Mouse (Mus musculus) thymus, postnatal 14 days (tissue): ENCODE results near the gene Plcxd3.

Experiments
- DNase-seq: peaks from one replicate; pipeline ENCODE4 v3.0.0; 2021

The Plcxd3 gene

DNA sequence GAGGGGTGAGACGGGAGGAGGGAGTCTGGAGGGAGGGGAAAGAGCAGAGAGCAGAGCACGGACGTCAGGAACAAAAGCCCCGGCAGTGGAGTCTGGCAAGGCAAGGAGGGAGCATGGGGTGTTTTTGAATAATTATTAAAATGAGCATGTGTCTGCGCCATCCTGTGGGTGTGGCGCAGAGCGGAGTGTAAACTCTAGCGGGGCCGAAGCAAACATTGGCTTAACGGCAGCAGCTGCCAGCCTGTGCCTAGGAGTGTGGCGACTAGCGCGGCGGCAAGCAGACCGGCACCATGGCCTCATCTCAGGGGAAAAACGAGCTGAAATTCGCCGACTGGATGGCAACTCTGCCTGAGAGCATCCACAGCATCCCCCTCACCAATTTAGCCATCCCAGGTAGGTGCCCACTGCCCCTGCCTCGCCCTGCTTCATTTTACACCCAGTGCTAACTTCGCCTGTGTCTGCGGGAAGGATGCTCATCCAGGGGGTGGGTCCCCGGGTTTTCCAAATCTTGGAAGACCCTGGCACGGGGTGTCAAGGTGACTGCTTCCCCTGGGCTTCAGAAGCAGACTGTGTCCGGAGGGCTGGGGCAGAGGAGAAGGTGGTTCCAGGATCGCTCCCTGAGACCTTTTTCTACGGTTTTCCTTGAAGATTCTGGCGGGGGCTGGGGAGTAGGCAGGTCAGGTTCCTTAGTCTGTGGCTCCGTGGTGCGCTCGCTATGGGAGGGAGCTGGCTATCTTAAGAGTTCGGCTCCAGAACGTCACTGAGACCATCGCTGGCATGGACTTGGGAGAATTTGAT, at the start of gene Plcxd3:
Gene Plcxd3 (plus strand): TSS at position 69 of the 798 bp plus-strand sequence.
- DNase-seq: no peak

DNA sequence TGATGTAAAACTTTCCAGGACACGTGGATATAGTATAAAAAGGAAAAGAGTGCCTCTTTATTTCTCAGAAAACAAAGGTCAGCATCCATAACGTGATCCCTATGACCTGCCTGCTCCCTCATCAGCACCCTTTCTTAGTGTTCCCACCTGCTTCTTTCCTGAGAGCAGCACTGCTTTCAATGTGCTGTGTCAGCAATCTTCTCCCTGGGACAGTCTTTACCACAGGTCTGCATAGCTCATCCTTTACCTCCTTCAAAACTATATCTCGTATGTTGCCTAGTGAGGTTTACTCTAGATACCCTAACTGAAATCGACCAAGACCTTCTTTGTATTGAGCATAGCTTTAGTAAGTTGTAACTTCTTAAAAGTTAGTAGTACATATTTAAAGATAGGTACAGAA, 43.4 kb upstream of the Plcxd3 start:
- DNase-seq: no peak

DNA sequence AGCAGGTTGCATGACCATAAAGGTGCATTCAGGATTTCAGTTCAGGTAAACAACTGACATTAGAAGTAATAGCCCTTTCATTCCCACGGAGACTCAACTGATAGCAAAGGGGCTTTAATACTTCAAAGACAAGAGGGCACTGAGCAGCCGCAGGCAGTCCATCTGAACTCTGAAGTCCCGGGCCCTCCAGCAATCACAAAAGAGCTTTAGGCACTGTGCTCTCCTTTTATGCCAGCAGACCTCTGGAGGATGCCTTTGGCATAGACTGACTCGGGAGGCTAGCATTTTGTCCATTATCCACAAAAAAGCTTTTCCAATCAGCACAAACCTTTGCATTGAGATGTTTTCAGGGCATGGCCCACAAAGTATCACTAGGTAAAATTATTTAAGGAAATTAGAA, 33.7 kb upstream of the Plcxd3 start:
- no peak for DNase-seq

DNA sequence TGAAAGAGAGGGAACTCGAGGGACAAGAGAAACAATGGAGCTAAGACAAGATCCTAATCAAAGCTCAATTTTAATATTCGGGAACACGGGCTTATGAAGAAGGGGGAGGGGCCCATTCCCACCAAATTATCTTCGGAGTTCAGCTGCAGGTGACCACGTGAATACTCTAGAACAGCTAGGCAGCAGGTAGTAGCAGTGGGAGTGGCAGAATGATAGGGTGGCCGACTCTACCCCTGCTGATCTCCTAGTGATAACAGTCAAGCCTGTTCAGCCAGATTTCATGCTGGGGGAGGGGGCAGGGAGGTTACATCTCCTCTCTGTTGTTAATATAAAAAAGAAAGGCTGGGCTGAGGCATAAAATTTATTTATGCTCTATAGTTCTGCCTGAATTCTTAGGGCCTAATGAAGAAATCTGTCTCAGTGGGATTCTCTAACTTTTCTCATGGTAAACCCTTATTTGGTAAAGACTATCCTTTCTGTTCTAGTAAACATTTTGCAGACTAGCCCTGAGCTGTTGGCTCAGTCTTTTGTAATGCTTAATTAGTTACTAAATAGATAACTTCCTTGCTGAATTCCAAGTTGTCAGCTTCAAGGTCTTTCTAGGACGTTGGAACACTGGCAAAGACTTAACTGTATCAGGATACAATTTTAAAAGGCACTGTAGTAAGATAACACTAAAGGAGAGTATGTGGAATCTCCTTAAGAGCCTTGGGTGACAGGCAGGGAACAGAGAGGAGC, 26.3 kb upstream of the Plcxd3 start:
- DNase-seq: no peak

DNA sequence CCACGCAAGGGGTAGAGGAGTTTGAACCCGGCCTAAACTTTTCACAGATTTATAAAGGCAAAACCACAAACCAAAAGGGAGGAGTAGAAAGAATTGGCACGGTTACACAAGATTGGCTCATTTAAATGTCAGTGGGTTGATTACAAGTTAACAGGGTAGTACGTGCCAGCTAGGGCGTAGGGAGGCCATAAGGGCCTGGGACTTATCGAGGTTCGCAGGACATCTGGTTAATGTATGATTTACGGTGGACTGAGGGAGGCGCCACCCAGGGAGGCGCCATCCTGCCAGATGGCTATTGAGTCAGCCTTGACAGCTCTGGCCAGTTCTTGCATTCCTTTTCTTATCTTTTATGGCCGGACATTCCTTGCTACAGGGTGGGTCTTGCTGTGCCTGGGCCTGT, 18.9 kb upstream of the Plcxd3 start:
- DNase-seq: no peak

DNA sequence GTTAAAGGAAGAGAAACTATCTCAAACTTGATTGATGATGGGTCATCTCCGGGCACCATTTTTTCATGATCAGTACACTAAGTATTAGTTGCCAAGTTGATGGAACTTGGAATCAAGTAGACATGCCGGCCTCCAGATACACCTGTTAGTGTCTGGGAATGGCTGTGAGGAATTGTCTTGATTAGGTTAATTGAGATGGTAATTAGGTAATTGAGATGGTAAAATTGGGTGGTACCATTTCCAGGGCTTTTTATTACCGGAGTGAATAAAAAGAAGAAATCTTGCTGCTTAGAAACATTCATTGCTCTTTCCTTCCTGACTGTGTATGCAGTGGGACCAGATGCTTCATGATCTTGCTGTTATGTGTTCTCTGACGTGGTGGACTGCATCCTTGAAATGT, 17.6 kb upstream of the Plcxd3 start:
- no peak for DNase-seq

DNA sequence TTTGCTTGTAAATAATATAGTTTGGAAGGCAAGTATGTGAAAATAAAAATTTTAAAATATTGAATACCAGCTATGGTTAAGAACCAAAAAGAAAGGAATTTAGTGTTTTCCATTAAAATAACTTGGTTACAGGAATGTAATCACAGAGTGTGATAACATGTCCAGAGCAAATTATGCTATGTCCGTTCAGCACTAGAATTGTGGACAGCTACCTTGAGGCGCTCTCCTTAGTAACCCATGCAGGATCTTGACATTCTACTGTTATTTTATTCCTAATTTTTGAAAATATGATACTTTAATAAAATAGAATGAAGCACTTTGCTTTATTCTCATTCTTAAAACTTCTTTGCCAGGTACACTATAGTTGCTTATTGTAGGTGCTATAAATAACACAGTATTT, 7.5 kb upstream of the Plcxd3 start:
- DNase-seq: no peak

DNA sequence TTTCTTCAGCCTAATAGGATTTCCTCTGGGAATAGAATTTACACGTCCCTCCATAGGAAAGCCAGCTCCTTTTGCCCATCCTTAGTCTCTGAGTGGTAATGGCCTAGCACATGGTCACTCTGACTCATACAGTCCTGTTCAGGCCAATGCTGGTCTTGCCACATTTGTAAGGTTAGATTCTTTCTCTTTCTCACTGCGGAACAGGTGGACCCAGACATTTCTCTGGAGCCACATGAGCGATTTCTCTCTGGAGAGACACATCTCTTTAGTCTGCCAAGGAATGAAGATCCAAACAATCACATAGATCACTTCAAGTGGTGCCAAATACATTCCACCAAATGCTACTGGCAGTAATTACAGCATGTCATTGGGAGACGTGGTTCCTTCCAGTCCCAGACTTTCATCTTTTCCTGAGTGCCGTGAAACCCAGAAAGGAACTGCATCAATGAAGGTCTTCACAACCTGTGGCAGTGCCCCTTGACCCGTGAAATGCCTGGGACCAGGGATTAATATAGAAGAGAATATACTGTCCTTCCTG, 769 bp upstream of the Plcxd3 start:
- DNase-seq: no peak

DNA sequence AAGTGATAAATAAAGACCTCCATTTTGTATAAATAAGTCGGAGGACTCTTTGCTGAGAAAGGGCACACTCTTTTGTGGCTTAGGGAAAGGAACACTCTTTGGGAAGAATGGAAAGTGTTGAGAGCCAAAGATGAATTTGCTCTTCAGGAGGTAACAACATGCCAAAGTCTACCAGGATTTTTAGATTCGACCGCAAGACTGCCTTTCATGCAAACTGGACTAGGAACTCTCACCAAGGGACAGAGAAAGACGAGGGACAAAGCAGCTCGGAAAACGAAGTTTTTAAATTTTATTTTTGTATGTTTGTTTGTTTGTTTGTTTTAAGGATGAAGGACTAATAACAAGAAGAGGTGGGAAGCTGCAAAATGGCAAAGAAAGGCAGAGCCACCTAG, 264 bp upstream of the Plcxd3 start:
- no peak for DNase-seq

DNA sequence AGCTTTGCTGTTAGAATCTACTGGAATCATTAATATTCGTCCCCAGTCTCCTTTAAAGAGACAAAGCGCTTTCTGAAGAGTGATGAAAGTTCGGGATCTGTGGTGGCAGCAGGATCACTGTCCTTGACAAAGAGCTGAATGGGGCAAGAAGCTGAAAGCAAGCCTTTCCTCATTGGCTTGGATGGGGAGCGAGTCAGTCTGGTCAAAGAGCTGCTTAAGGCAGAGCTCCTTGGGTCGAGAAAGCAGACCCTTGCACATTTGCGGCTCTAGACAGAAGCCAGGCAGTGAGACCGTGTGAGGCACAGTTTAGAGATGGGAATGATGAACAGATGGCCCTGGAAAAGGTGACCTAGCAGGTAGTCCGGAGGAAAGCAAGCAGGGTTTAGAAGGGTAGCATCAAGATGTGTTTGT, 935 bp downstream of the Plcxd3 start:
- DNase-seq: no peak

DNA sequence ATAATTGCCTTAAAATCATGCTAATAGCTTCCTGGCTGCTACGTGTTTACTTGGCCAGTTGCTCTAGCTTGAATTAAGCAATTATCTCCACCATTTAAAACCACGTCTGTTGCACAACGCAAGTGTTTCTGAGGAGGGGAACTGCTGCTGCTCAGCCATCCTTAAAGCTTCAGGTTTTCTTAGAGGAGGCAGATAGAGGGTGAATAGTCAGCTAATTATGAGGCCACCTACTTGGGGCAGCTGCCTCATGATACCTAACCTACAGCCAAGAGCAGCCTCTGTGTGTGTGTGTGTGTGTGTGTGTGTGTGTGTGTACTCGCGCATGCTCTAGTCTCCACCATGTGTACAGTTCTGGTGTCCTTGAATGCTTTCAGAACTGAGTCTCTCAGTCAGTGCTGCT, 3.5 kb downstream of the Plcxd3 start:
- DNase-seq: no peak

DNA sequence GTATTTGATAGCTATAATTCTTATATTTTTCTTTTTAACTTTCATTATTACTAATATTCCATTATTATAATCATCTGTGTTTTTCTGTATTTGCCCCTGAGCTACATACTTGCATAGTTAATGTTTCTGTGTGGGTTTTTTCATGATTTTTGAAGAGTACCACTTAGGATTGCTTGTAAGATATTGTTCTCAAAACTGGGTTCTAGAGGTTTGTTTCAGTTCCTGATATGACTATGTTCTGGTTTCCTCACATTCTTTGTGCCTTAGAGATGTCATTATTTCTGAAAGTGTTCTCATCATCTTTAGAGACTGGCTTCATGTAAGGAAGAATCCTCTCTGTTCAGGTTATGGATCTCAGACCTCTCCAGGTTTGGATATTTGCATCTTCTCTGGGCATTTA, 12.5 kb downstream of the Plcxd3 start:
- no peak for DNase-seq

DNA sequence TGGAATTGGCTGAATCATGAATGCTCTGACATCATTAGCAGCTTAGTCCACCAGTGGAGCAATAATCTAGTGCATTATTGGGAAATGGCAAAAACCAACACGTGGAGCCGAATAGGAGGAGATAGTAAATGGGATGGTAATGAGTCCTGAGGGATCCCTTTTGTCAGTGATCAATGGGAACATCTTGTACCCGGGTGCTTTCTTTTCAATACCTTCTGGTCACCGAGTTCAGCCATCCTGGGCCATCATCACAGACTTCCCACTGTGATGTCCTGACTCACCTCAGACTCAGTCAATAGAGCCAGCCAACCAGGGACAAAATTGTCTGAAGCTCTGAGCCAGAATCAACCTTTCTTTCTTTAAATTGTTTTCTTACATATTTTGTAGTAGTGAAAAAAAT, 24.8 kb downstream of the Plcxd3 start:
- no peak for DNase-seq

DNA sequence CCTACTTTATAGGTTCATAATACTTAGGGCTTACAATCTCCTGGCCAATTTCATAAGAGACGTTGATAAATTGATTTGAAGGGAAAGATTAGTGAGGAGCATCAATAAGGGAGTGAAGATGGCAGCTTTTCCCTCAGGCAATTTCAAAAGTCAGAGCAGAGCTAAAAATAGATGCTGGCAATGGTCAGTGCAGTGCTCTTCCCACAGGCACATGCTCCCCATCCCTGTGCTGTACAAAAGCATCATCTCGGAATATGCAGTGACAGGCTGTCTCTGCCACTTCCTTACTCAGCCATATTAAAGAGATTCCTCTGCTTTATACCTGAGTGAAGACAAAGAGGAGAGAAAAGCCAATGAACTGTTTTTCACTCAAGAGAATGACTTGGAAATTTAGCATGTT, 36.0 kb downstream of the Plcxd3 start:
- DNase-seq: no peak

DNA sequence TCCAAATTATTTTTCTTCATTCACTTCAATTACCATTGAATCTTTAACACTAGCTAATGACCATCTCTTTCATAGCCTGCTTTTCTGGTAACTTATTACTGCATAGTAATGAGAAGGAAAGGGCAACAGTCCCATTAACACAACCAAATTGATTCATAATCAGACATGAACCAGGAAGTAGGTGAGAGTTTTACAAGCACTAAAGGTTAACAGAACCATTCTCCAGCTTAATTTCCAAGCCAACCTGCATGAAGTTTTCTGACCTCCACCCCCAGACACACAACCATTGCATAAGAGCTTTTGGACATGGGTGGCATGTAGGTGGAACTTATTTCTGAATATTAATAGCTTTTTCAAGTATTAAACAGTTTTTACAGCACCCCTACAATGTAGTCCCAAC, 64.8 kb downstream of the Plcxd3 start:
- DNase-seq: no peak

DNA sequence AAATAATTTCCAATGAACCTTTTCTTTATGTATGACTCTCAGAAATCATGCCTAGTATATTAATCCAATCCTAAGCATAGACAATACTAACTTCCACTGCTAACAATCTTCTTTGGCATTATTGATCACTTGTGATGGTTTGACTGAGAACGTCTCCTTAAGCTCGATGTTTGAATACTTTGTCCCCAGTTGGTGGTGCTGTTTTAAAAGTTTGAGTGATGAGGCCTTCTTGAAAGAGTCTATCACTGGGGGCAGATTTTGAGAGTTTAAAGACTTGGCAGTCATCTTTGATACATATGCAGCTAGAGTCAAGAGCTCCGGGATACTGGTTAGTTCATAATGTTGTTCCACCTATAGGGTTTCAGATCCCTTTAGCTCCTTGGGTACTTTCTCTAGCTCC, 120.9 kb downstream of the Plcxd3 start:
- no peak for DNase-seq

DNA sequence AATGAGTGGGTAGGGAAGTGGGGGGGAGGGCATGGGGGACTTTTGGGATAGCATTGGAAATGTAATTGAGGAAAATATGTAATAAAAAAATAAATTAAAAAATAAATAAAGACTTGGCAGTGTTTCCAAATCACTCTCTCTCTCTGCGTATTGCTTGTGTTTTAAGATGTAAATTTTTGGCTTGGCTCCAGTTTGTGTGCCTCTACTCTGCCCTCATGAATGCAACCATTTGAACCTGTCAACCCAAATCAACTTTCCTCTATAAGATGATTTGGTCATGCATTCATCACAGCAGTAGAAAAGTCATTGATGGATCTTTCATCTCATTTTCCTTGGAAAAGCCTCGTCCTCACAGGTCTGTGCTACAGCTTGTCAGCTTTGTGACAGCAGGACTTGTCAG, 121.7 kb downstream of the Plcxd3 start:
- DNase-seq: no peak

DNA sequence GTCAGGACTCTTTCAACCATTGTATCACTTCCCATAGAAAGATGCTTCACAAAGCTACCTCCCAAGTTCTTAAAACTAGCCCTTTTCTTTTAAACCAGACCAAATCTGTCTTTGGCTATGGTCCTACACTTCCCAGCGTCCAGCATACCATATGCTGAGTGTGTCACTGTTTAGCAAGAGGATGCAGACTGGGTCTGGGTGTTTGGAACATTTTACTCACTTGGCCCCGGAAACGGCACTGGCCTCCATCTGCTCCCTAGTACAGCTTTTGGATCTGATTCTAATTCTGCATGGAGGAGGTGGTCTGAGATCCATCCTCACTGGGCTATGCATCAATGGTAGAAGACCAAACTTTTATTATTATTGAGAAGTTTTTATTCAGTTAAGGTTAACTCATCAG, 122.7 kb downstream of the Plcxd3 start:
- no peak for DNase-seq

DNA sequence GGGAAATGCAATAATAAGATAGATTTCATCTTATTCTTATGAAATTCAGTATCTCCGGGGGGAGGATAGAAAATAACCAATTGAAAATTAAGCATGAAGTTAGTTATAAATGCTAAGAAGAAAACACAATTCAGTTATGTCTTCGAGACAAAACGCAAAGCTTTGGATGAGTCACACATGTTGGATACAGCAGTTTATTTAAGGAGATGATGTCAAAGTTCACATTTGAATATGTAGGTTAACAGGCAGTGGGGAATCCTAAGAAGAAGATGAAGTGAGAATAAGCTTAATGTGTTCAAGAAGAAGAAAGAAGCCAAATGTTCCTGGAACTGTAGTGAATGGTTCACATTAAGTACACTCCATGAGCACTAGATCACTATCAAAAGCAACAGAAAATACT, 128.1 kb downstream of the Plcxd3 start:
- no peak for DNase-seq

DNA sequence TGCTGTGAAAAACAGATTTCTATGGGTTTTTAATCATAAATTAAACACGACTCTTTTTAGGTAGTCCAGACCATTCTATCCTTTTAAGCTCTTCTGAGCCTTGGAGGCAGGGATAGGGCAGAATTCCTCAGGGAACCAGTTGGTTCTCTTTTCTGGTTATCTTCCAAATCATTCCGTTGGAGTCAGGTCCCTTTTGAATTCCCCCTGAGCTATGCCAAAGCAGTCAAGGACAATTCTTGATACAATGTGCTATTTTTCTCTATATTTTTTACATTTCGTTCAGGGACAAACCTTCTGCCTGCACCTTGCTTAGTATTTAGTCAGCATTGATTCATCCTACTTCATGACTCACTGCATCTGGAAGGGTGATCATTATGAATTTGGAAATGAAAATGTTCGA, 128.5 kb downstream of the Plcxd3 start:
- no peak for DNase-seq

DNA sequence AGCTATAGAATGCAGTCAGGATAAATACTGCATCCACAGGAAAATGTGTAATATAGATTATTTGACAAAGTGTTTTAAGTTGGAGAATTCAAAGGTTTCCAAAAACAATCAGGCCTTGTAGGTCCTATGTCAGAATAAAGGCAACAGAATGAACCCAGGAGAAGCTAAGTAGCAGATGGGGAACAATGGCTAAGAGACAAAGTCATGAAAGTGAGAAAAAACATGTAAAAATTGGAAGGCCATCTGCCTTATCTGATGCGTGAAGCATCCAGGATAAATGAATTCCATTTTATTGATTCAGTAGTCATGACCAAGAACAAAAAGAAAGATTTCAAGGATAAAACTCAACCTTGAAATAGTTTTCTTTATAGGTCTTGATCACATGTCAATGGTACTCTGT, 139.4 kb downstream of the Plcxd3 start:
- DNase-seq: no peak

DNA sequence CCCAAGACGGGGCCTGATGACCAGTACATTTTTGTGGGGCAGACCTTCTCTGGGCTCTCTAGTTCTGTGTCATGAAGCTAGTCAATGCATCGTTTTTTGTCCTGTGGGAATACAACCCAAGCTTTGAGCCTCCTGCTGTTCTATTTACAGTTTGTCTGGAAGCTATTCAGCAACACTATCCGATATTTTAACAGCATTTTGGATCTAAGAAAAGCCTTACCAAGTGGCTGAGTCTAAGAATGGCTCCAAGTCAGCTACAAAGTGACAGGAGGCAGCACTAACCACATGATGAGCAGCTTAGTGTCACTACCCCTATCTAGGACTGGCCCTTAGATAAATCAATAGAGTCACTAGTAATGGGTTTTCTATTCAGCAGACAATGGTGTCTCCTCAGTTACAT, 149.3 kb downstream of the Plcxd3 start:
- DNase-seq: no peak

DNA sequence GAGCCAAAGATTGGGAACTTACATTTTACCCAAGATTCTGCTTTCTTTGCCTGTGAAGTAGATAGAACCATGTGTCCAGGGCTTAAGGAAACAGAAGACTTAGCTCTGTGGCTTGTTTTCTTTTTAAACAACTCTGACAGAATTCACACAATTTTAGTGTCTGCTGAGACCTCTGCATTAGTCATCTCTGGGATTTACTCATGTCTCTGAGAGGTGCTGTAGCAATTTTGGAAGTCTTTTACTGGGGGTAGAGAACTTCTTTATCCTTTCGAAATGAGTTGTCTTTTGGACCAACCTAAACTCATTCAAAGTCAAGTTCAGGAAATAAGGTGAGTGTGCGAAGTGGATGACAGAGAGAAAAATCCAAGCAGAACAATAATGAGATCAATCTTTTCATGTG, 158.4 kb downstream of the Plcxd3 start:
- DNase-seq: no peak

DNA sequence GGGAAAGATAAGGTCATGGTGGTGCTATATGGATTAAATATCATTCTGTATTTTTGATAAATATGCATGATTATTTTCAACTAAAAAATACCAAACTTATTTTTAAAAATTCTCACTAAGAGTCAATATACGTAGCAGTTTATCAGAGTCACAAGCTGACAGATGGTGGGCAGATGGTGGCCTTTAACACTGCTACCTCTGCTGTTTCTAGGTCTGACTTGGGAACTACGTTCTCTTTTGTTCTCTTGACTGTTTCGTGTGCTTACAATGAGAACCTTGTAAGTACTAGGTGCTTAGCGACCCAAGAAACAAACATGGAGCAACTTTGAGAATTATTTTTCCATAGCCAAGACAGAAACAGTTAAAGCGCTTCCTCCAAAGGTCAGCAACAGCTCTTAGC, 183.8 kb downstream of the Plcxd3 start:
- DNase-seq: no peak
